Mouse (Mus musculus) heart, adult 2 months (tissue): Measurements from ENCODE around the gene Zfp784.
A peak's percentile ranks its signal among the peaks of the same experiment; 100 is the strongest.

Experiments used
- CTCF ChIP-seq: fragments of 200-600 bp; IDR thresholded peaks from 2 replicates; pipeline ENCODE4 v1.8.1; 2022; ENCODE audit warnings: antibody characterized with exemption, mild to moderate bottlenecking, moderate library complexity
- POLR2A ChIP-seq: fragments of 200-500 bp; IDR thresholded peaks from 2 replicates; pipeline ENCODE4 v1.6.1; 2011; ENCODE audit warnings: mild to moderate bottlenecking, low read depth, low read length, control low read depth; ENCODE audit not compliant: insufficient read depth

GRCm38 (mm10) chr7:4996003-4996895 lies 42.0 kb downstream of the Zfp784 start, which contains the start of gene Zfp579:
- TF ChIP-seq CTCF (no peak), POLR2A (peak; percentile 34; the same call in 1 of the 2 replicates)
